Mouse (Mus musculus): Measurements from ENCODE around the gene Prpf40a. TPM values are rescaled to one million over a fixed set of nuclear protein-coding genes. Genes with fewer than 3 reads are reported as not detected.

Gene Prpf40a
- polyA plus RNA-seq, 1 experiment, result 28.6 TPM

- peak; percentile 7 for DNase-seq (ENCODE audit: low read depth)
- TF ChIP-seq CTCF (IDR thresholded peaks at IDR 0.05; ENCODE audit: borderline replicate concordance, extremely low read depth, insufficient read depth, insufficient read length), result no peak
- no peak for TF ChIP-seq POLR2A (IDR thresholded peaks at IDR 0.05; ENCODE audit: borderline replicate concordance, extremely low read depth, insufficient read depth, insufficient read length, poor library complexity, severe bottlenecking)
Measured at GRCm38 (mm10) chr2:53189811-53190210, 1.3 kb downstream of the Prpf40a start.

- TF ChIP-seq CTCF (IDR thresholded peaks at IDR 0.05; ENCODE audit: borderline replicate concordance, extremely low read depth, insufficient read depth, insufficient read length) (no peak), POLR2A (IDR thresholded peaks at IDR 0.05; ENCODE audit: borderline replicate concordance, extremely low read depth, insufficient read depth, insufficient read length, poor library complexity, severe bottlenecking) (no peak)
Measured at GRCm38 (mm10) chr2:53179876-53180275, 11.2 kb downstream of the Prpf40a start.

GRCm38 (mm10) chr2:53178966-53179365 lies 12.1 kb downstream of the Prpf40a start:
- no peak for DNase-seq (ENCODE audit: low read depth)
- TF ChIP-seq CTCF (IDR thresholded peaks at IDR 0.05; ENCODE audit: borderline replicate concordance, extremely low read depth, insufficient read depth, insufficient read length) (no peak), POLR2A (IDR thresholded peaks at IDR 0.05; ENCODE audit: borderline replicate concordance, extremely low read depth, insufficient read depth, insufficient read length, poor library complexity, severe bottlenecking) (no peak)

More at GRCm38 (mm10) chr2:53179876-53180275, 11.2 kb downstream of the Prpf40a start:
- no peak for DNase-seq (ENCODE audit: low read depth)

GRCm38 (mm10) chr2:53173966-53174365 lies 17.1 kb downstream of the Prpf40a start:
- no peak for TF ChIP-seq POLR2A (IDR thresholded peaks at IDR 0.05; ENCODE audit: borderline replicate concordance, extremely low read depth, insufficient read depth, insufficient read length, poor library complexity, severe bottlenecking)
- TF ChIP-seq CTCF (IDR thresholded peaks at IDR 0.05; ENCODE audit: borderline replicate concordance, extremely low read depth, insufficient read depth, insufficient read length), result no peak
- DNase-seq (ENCODE audit: low read depth), result no peak

GRCm38 (mm10) chr2:53146852-53147251 lies 44.2 kb downstream of the Prpf40a start:
- no peak for TF ChIP-seq CTCF (IDR thresholded peaks at IDR 0.05; ENCODE audit: borderline replicate concordance, extremely low read depth, insufficient read depth, insufficient read length)
- no peak for TF ChIP-seq POLR2A (IDR thresholded peaks at IDR 0.05; ENCODE audit: borderline replicate concordance, extremely low read depth, insufficient read depth, insufficient read length, poor library complexity, severe bottlenecking)
- DNase-seq (ENCODE audit: low read depth), result no peak

- DNase-seq (ENCODE audit: low read depth), result peak; percentile 38
- TF ChIP-seq POLR2A (IDR thresholded peaks at IDR 0.05; ENCODE audit: borderline replicate concordance, extremely low read depth, insufficient read depth, insufficient read length, poor library complexity, severe bottlenecking) (no peak), CTCF (IDR thresholded peaks at IDR 0.05; ENCODE audit: borderline replicate concordance, extremely low read depth, insufficient read depth, insufficient read length) (no peak)
Measured at GRCm38 (mm10) chr2:53131567-53131966, 59.5 kb downstream of the Prpf40a start.

GRCm38 (mm10) chr2:53129070-53129469 lies 62.0 kb downstream of the Prpf40a start:
- DNase-seq (ENCODE audit: low read depth), result no peak
- no peak for TF ChIP-seq CTCF (IDR thresholded peaks at IDR 0.05; ENCODE audit: borderline replicate concordance, extremely low read depth, insufficient read depth, insufficient read length)
- no peak for TF ChIP-seq POLR2A (IDR thresholded peaks at IDR 0.05; ENCODE audit: borderline replicate concordance, extremely low read depth, insufficient read depth, insufficient read length, poor library complexity, severe bottlenecking)

GRCm38 (mm10) chr2:53125998-53126397 lies 65.1 kb downstream of the Prpf40a start:
- DNase-seq (ENCODE audit: low read depth), result peak; percentile 14
- TF ChIP-seq POLR2A (IDR thresholded peaks at IDR 0.05; ENCODE audit: borderline replicate concordance, extremely low read depth, insufficient read depth, insufficient read length, poor library complexity, severe bottlenecking) (no peak), CTCF (IDR thresholded peaks at IDR 0.05; ENCODE audit: borderline replicate concordance, extremely low read depth, insufficient read depth, insufficient read length) (peak; percentile 28; the same call in 1 of the 2 replicates)

GRCm38 (mm10) chr2:53121797-53122196 lies 69.3 kb downstream of the Prpf40a start:
- TF ChIP-seq CTCF (IDR thresholded peaks at IDR 0.05; ENCODE audit: borderline replicate concordance, extremely low read depth, insufficient read depth, insufficient read length) (peak; percentile 73; the same call in 1 of the 2 replicates), POLR2A (IDR thresholded peaks at IDR 0.05; ENCODE audit: borderline replicate concordance, extremely low read depth, insufficient read depth, insufficient read length, poor library complexity, severe bottlenecking) (no peak)
- peak; percentile 74 for DNase-seq (ENCODE audit: low read depth)

- TF ChIP-seq CTCF (IDR thresholded peaks at IDR 0.05; ENCODE audit: borderline replicate concordance, extremely low read depth, insufficient read depth, insufficient read length), result no peak
- TF ChIP-seq POLR2A (IDR thresholded peaks at IDR 0.05; ENCODE audit: borderline replicate concordance, extremely low read depth, insufficient read depth, insufficient read length, poor library complexity, severe bottlenecking), result no peak
- DNase-seq (ENCODE audit: low read depth), result no peak
Measured at GRCm38 (mm10) chr2:53108547-53108946, 82.5 kb downstream of the Prpf40a start.

GRCm38 (mm10) chr2:53106472-53106871 lies 84.6 kb downstream of the Prpf40a start:
- no peak for DNase-seq (ENCODE audit: low read depth)
- TF ChIP-seq POLR2A (IDR thresholded peaks at IDR 0.05; ENCODE audit: borderline replicate concordance, extremely low read depth, insufficient read depth, insufficient read length, poor library complexity, severe bottlenecking) (no peak), CTCF (IDR thresholded peaks at IDR 0.05; ENCODE audit: borderline replicate concordance, extremely low read depth, insufficient read depth, insufficient read length) (no peak)

GRCm38 (mm10) chr2:53106056-53106455 lies 85.0 kb downstream of the Prpf40a start:
- TF ChIP-seq CTCF (IDR thresholded peaks at IDR 0.05; ENCODE audit: borderline replicate concordance, extremely low read depth, insufficient read depth, insufficient read length), result no peak
- TF ChIP-seq POLR2A (IDR thresholded peaks at IDR 0.05; ENCODE audit: borderline replicate concordance, extremely low read depth, insufficient read depth, insufficient read length, poor library complexity, severe bottlenecking), result no peak
- peak; percentile 89 for DNase-seq (ENCODE audit: low read depth)

Data from brain, embryonic 14.5 days (tissue).